Mouse (Mus musculus) liver, adult 2 months (tissue): Measurements from ENCODE around the gene Krtap9-3.

ENCODE experiments used
- CTCF ChIP-seq: fragments of 200-500 bp; IDR thresholded peaks from 2 replicates; pipeline ENCODE4 v1.5.1; 2011; ENCODE audit warnings: low read depth, low read length, control low read depth
- POLR2A ChIP-seq: fragments of 200-500 bp; IDR thresholded peaks from 2 replicates; pipeline ENCODE4 v1.6.1; 2011; ENCODE audit warnings: low read length, control low read depth; ENCODE audit not compliant: insufficient read depth; ENCODE audit errors: extremely low read depth

DNA sequence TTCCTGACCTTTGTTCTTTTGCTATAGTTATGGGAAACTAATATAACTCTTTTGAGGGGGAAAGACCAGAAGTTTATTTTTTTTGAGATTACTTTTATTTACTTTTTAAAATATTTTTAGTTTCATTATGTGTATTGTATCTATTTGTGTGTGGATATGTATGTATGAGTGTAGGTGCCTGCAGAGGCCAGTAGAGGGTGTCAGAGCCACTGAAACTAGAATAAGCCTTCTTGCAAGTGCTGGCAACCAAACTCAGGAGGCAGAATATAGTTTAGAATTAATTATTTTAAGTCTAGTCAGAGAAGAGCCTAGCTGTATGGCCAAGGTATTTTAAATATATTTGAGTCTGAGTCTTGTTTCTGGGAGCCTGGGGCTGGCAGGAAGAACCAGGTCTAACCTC is 50.0 kb downstream of the Krtap9-3 start:
- TF ChIP-seq CTCF (no peak), POLR2A (no peak)
